Mouse (Mus musculus): Measurements from ENCODE around the gene Glis1. TPM values are rescaled to one million over a fixed set of nuclear protein-coding genes. Genes with fewer than 3 reads are reported as not detected.

The Glis1 gene
- polyA plus RNA-seq, 1 experiment from 2014 or later = 2.5 TPM

- H3K27me3 ChIP-seq (replicated peaks) = no peaks in the 10 kb centered on the region
- no peak overlapping the region for H3K9ac ChIP-seq
- H3K4me2 ChIP-seq = no peak overlapping the region
- H3K4me3 ChIP-seq = no peak overlapping the region
- H3K36me3 ChIP-seq (replicated peaks) = no peaks in the 10 kb centered on the region
- WGBS = 86% methylated on average over 11 of the region's 11 CpGs
- H3K9me3 ChIP-seq = no peaks in the 10 kb centered on the region
- no peak overlapping the region for H3K27ac ChIP-seq
- H3K4me1 ChIP-seq = no peaks in the 10 kb centered on the region
- ATAC-seq (replicated peaks) = no peak
Measured at GRCm38 (mm10) chr4:107660649-107661048, 226.3 kb downstream of the Glis1 start.

- Histone ChIP-seq H3K36me3 (replicated peaks) (no peaks in the 10 kb centered on the region), H3K27me3 (replicated peaks) (no peaks in the 10 kb centered on the region), H3K4me2 (no peak overlapping the region), H3K9me3 (no peaks in the 10 kb centered on the region), H3K9ac (no peak overlapping the region), H3K4me3 (no peak overlapping the region), H3K27ac (no peak overlapping the region), H3K4me1 (peaks cover 5% of the 10 kb centered on the region)
- ATAC-seq (replicated peaks) = no peak
- 88% methylated on average over 2 of the region's 2 CpGs for WGBS
Measured at GRCm38 (mm10) chr4:107668514-107668913, 234.1 kb downstream of the Glis1 start.

GRCm38 (mm10) chr4:107670731-107671130 is 236.3 kb downstream of the Glis1 start:
- Histone ChIP-seq H3K36me3 (replicated peaks) (no peaks in the 10 kb centered on the region), H3K4me2 (no peak overlapping the region), H3K9me3 (no peaks in the 10 kb centered on the region), H3K27me3 (replicated peaks) (no peaks in the 10 kb centered on the region), H3K4me3 (no peak overlapping the region), H3K27ac (no peak overlapping the region), H3K4me1 (peaks cover 14% of the 10 kb centered on the region), H3K9ac (no peak overlapping the region)
- no peak for ATAC-seq (replicated peaks)
- 70% methylated on average over 5 of the region's 5 CpGs for WGBS

- H3K9ac ChIP-seq = no peak overlapping the region
- peak; percentile 94 for ATAC-seq (replicated peaks)
- peak overlapping the region; percentile 30 for H3K4me2 ChIP-seq
- no peaks in the 10 kb centered on the region for H3K27me3 ChIP-seq (replicated peaks)
- no peak overlapping the region for H3K4me3 ChIP-seq
- no peaks in the 10 kb centered on the region for H3K9me3 ChIP-seq
- 11% methylated on average over 23 of the region's 23 CpGs for WGBS
- H3K36me3 ChIP-seq (replicated peaks) = no peaks in the 10 kb centered on the region
- peak overlapping the region; percentile 83 for H3K27ac ChIP-seq
- H3K4me1 ChIP-seq = peaks cover 19% of the 10 kb centered on the region
Measured at GRCm38 (mm10) chr4:107673638-107674321, 239.4 kb downstream of the Glis1 start.

GRCm38 (mm10) chr4:107674322-107674644 is 239.9 kb downstream of the Glis1 start:
- no peaks in the 10 kb centered on the region for H3K9me3 ChIP-seq
- peak overlapping the region; percentile 30 for H3K4me2 ChIP-seq
- 23% methylated on average over 5 of the region's 5 CpGs for WGBS
- H3K4me3 ChIP-seq = no peak overlapping the region
- ATAC-seq (replicated peaks) = no peak; the same call in 1 of the 2 replicates
- H3K27ac ChIP-seq = peak overlapping the region; percentile 83; the same call in 1 of the 2 replicates
- no peak overlapping the region for H3K9ac ChIP-seq
- peaks cover 24% of the 10 kb centered on the region for H3K4me1 ChIP-seq
- H3K36me3 ChIP-seq (replicated peaks) = no peaks in the 10 kb centered on the region
- H3K27me3 ChIP-seq (replicated peaks) = no peaks in the 10 kb centered on the region

DNA sequence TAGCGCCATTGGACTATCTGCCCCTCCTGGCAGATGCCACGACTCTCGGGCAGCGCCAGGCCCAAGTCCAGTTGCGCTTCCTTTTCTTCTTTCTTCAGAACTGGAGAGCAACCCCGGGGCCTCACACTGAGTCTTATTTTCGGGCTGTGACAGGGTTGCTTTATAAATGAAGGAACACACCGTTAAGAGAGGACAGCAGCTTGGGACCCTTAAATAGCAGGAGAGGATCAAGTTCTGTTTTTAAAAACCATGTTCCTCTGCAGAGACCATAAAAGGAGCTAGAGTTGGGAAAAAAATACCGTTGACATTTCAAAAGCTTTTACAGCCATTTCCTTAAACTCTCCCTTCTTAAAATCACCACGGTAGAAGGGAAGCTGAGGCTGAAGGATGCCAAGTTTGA is 241.3 kb downstream of the Glis1 start:
- no peaks in the 10 kb centered on the region for H3K9me3 ChIP-seq
- no peaks in the 10 kb centered on the region for H3K27me3 ChIP-seq (replicated peaks)
- peaks cover 37% of the 10 kb centered on the region for H3K4me1 ChIP-seq
- H3K27ac ChIP-seq = no peak overlapping the region
- H3K4me2 ChIP-seq = no peak overlapping the region
- H3K36me3 ChIP-seq (replicated peaks) = no peaks in the 10 kb centered on the region
- WGBS = 65% methylated on average over 10 of the region's 10 CpGs
- H3K9ac ChIP-seq = no peak overlapping the region
- no peak overlapping the region for H3K4me3 ChIP-seq
- ATAC-seq (replicated peaks) = no peak

DNA sequence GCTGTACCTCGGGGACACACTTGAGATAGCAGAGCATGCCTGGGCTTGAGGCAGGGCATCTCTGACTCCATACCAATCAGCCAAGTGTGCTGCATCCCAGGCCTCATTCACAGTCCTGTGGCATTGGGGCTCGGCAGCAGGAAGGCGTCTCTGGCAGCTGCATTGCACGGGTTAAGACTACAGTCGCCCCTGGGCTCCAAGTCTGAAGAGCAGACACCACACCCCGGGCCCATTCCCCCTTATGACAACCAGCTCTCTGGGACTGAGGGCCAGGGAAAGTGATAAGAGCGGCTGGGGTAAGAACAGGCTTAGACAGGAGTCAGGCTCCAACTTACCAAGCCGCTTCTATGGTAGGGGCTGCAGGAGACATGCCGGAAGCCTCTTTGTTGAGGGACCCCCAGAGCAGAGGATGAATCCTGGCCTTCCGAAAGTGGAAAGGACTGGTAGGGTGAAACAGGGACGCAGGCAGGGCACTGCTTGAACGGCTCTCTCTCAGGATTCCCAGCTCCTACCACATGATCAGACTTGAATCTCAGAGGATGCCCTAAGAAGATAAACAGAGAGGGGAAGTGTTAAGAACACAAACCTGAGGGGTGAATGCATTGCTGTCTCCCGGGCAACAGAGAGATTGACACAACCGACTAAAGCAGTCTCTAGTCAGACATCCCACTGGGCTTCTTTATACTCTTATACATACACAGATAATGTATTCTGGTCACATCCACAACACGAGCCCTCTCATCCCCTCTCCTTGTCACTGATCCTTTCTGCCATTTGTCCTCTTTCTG is 246.1 kb downstream of the Glis1 start:
- Histone ChIP-seq H3K9me3 (no peaks in the 10 kb centered on the region), H3K27me3 (replicated peaks) (0 out of 2 replicates have a peak, but pooled peaks cover 6% of the 10 kb centered on the region), H3K4me1 (peaks cover 36% of the 10 kb centered on the region), H3K4me2 (peak overlapping the region; percentile 45), H3K4me3 (peak overlapping the region; percentile 26), H3K9ac (peak overlapping the region; percentile 24; the same call in 1 of the 2 replicates), H3K36me3 (replicated peaks) (no peaks in the 10 kb centered on the region), H3K27ac (peak overlapping the region; percentile 87)
- peak; percentile 89 for ATAC-seq (replicated peaks)
- 9% methylated on average over 15 of the region's 15 CpGs for WGBS

DNA sequence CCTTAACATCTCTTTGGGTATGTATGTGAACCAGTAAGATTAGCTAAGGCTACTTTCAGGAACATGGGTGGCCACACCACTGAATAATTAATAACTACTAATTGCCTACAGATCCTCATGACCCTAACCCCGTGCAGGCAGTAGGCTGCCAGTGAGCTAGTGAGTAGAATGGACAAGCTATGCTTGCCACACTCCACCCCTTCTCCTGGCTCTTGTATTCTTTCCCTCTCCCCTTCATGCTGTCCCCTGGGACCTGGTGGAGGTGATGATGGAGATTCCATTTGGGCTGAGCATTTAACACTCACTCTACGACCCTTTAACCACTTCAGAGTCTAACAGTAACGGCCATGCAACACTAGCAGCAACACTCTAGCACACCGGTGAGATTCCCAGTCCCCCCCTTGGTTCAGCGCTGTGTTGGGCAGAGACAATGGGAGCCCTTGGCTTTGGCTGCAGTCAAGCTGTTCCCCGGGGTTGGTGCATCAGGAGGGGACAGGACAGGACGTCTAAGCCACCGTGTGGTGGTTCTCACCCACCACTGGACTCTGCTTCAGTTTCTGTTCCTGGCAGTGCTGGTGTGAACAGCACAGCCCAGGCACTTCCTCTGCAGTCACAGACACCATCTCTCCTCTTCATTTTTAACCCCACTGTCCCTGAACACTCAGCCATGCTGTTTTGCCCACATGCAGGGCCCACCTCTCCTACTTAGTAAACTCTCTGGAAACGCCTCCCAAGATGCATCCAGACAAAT is 246.9 kb downstream of the Glis1 start:
- Histone ChIP-seq H3K4me1 (peaks cover 36% of the 10 kb centered on the region), H3K9ac (no peak overlapping the region), H3K4me2 (peak overlapping the region; percentile 45; the same call in 1 of the 2 replicates), H3K9me3 (no peaks in the 10 kb centered on the region), H3K27ac (peak overlapping the region; percentile 87), H3K4me3 (no peak overlapping the region), H3K36me3 (replicated peaks) (no peaks in the 10 kb centered on the region), H3K27me3 (replicated peaks) (0 out of 2 replicates have a peak, but pooled peaks cover 6% of the 10 kb centered on the region)
- 20% methylated on average over 9 of the region's 9 CpGs for WGBS
- peak; percentile 59 for ATAC-seq (replicated peaks)

GRCm38 (mm10) chr4:107683006-107683756 is 248.8 kb downstream of the Glis1 start:
- no peak overlapping the region for H3K27ac ChIP-seq
- H3K36me3 ChIP-seq (replicated peaks) = no peaks in the 10 kb centered on the region
- WGBS = 93% methylated on average over 37 of the region's 37 CpGs
- no peak overlapping the region for H3K9ac ChIP-seq
- ATAC-seq (replicated peaks) = no peak
- peaks cover 41% of the 10 kb centered on the region for H3K4me1 ChIP-seq
- no peaks in the 10 kb centered on the region for H3K9me3 ChIP-seq
- H3K4me3 ChIP-seq = no peak overlapping the region
- no peak overlapping the region for H3K4me2 ChIP-seq
- 0 out of 2 replicates have a peak, but pooled peaks cover 6% of the 10 kb centered on the region for H3K27me3 ChIP-seq (replicated peaks)

DNA sequence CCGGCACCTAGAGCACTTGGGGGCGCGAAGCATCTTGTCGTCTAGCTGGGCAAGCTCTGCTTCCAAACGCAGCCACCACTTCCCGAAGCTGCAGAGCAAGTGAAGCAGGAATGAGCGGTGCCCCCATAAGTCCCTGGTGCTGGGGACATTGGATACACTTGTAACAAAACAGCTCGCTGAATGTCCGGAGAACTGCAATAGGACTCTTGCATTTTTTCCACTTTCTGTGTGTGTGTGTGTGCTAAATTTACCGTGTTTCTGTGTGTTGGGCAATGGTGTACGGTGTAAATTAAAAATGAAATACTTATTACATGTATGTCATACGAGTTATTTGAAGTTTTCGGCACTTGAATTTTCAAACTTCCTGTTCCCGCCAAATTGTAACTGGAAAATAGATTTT is 249.7 kb downstream of the Glis1 start, which contains the start of gene Dmrtb1:
Gene Dmrtb1, minus strand, starts transcription at position 101 of the 400 bp plus-strand sequence.
- WGBS = 92% methylated on average over 14 of the region's 14 CpGs
- ATAC-seq (replicated peaks) = no peak

More for the DNA sequence above, 249.7 kb downstream of the Glis1 start, which contains the start of gene Dmrtb1:
- no peaks in the 10 kb centered on the region for H3K9me3 ChIP-seq
- no peaks in the 10 kb centered on the region for H3K36me3 ChIP-seq (replicated peaks)
- peaks cover 35% of the 10 kb centered on the region for H3K4me1 ChIP-seq
- 0 out of 2 replicates have a peak, but pooled peaks cover 6% of the 10 kb centered on the region for H3K27me3 ChIP-seq (replicated peaks)
- no peak within 1 kb of the TSS for H3K27ac ChIP-seq
- no peak within 1 kb of the TSS for H3K4me3 ChIP-seq
- no peak within 1 kb of the TSS for H3K4me2 ChIP-seq
- no peak within 1 kb of the TSS for H3K9ac ChIP-seq

Measured in midbrain, embryonic 15.5 days (tissue).